Mouse (Mus musculus) hindbrain, embryonic 13.5 days (tissue): ENCODE data around the gene Slc25a29. TPM values are rescaled to one million over a fixed set of nuclear protein-coding genes. Genes with fewer than 3 reads are reported as not detected.

Experiments used
- ATAC-seq: fragments of 200-750 bp; cut with Nextera tagmentation; 2 replicates; pipeline ENCODE4 v1.8.0; 2017; ENCODE audit warnings: moderate TSS enrichment; ENCODE audit not compliant: low FRiP score
- H3K27ac ChIP-seq: fragments of 300-500 bp; sonication (generic); 2 replicates; pipeline ENCODE4 v1.5.1; 2015; ENCODE audit warnings: inconsistent platforms, mild to moderate bottlenecking, moderate library complexity
- H3K27me3 ChIP-seq: fragments of 300-500 bp; sonication (generic); 2 replicates; pipeline ENCODE4 v1.6.1; 2015; ENCODE audit warnings: mild to moderate bottlenecking, inconsistent platforms
- H3K36me3 ChIP-seq: fragments of 300-500 bp; sonication (generic); 2 replicates; pipeline ENCODE4 v1.6.1; 2015; ENCODE audit warnings: mild to moderate bottlenecking, inconsistent platforms
- H3K4me1 ChIP-seq: fragments of 300-500 bp; sonication (generic); replicated peaks from 2 replicates; pipeline ENCODE4 v1.6.1; 2015; ENCODE audit warnings: inconsistent platforms
- H3K4me2 ChIP-seq: fragments of 300-500 bp; sonication (generic); 2 replicates; pipeline ENCODE4 v1.6.1; 2015; ENCODE audit warnings: inconsistent platforms, mild to moderate bottlenecking, moderate library complexity
- H3K4me3 ChIP-seq: fragments of 300-500 bp; sonication (generic); 2 replicates; pipeline ENCODE4 v1.5.1; 2015; ENCODE audit warnings: mild to moderate bottlenecking, inconsistent platforms
- H3K9ac ChIP-seq: fragments of 300-500 bp; sonication (generic); 2 replicates; pipeline ENCODE4 v1.6.1; 2015; ENCODE audit warnings: mild to moderate bottlenecking, inconsistent platforms
- H3K9me3 ChIP-seq: fragments of 300-500 bp; sonication (generic); 2 replicates; pipeline ENCODE4 v1.6.1; 2016; ENCODE audit warnings: inconsistent platforms
- WGBS: fragments of 180-500 bp; shearing (Covaris S2); methylation state at CpG from one replicate; pipeline ENCODE4 v1.1.7; 2015; 5-methylcytosine and 5-hydroxymethylcytosine counted together
- polyA plus RNA-seq: library from polyadenylated mRNA; unstranded; fragments of >200 nt; fragmentation: Nextera tagmentation; extraction: Ambion mirVana; gene quantifications from 2 replicates; pipeline ENCODE4 v1.2.1, GENCODE M21; 2015

Slc25a29 gene
- polyA plus RNA-seq = 17.8 and 19.2 TPM in 2 replicates

DNA sequence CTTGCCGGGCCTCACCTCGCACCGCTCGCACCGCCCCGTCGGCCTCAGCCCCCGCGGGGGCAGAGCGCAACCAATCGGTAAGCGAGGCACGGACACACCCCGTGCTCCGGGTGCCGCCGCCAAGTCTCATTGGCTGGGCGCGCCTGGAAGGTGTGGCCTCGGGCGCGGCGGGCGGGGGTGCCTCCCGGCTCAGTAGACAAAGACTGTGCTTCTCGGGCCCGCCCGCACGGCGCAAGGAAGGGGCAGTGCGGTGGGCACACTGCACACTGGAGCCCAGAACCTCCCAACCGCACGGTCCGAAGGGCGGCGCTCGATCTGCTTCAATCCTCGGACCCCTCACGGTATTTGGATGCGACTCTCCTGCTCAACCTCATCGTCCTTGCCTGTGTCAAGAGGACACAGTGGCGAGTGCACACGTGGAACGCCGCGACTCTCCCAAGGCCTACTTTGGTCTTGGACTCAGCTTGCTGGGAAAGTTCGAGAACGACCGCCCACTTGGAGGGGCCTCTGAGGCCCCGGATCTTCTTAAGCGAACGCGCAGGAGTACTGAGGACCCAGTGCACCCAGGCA, at the start of gene Slc25a29, which contains the start of gene Slc25a47:
Gene Slc25a29, minus strand, starts transcription at position 44 of the 570 bp plus-strand sequence.
Gene Slc25a47, plus strand, starts transcription at position 207 of the 570 bp plus-strand sequence.
- Histone ChIP-seq H3K4me2 (peak within 1 kb of the TSS; percentile 92), H3K4me3 (peak within 1 kb of the TSS; percentile 72), H3K36me3 (peaks cover 2% of the 10 kb centered on the region), H3K4me1 (peaks cover 70% of the 10 kb centered on the region), H3K9me3 (no peaks in the 10 kb centered on the region), H3K9ac (peak within 1 kb of the TSS; percentile 88), H3K27me3 (peaks cover 5% of the 10 kb centered on the region; the same call in 1 of the 2 replicates), H3K27ac (peak within 1 kb of the TSS; percentile 84)
- peak; percentile 98 for ATAC-seq
- WGBS = under 1% methylated on average over 47 of the region's 53 CpGs

DNA sequence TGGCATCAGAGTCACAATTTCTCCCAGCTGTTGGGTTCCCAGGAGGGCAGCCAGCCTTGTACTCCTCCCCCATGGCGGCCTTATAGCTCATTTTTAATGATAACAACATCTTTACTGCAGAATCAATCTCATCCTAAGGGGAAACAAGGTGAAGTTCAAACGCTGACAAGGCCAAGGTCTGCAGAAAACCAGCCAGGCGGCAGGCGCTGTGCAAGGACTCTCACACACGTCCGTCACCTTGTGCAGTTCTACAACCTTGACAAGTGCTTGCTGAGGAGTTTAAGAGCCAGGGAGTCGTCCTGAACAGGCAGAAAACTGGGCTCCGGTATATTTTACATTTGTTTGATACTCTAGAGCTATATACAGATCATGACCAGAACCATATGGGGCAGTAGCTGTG, 47.1 kb upstream of the Slc25a29 start:
- H3K9ac ChIP-seq = no peak overlapping the region
- no peaks in the 10 kb centered on the region for H3K27me3 ChIP-seq
- H3K4me3 ChIP-seq = no peak overlapping the region
- H3K9me3 ChIP-seq = no peaks in the 10 kb centered on the region
- H3K27ac ChIP-seq = no peak overlapping the region
- peaks cover 97% of the 10 kb centered on the region for H3K36me3 ChIP-seq
- no peak for ATAC-seq
- WGBS = 92% methylated on average over 8 of the region's 8 CpGs
- no peak overlapping the region for H3K4me2 ChIP-seq
- no peaks in the 10 kb centered on the region for H3K4me1 ChIP-seq

DNA sequence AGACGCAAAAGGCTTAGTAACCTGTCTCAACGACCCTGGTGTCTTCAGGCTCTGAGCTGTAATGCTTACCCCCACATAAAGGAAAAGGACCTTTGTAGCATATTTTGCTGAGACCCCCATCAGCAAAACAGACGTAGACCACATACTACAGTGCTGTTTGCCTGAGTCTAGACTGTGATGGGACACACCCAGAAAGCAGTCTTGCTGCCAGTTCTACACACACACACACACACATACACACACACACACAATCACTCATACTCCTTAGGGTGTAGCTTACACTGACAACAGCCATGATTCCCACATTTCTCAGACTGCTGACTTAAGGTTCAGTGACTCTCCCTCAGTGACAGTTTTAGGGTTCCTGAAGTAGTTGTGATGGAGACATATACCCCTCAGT, 45.5 kb upstream of the Slc25a29 start:
- H3K4me3 ChIP-seq = no peak overlapping the region
- peaks cover 92% of the 10 kb centered on the region for H3K36me3 ChIP-seq
- 85% methylated on average over 3 of the region's 3 CpGs for WGBS
- no peak for ATAC-seq
- H3K4me2 ChIP-seq = no peak overlapping the region
- no peak overlapping the region for H3K9ac ChIP-seq
- H3K9me3 ChIP-seq = no peaks in the 10 kb centered on the region
- H3K4me1 ChIP-seq = no peaks in the 10 kb centered on the region
- H3K27me3 ChIP-seq = no peaks in the 10 kb centered on the region
- no peak overlapping the region for H3K27ac ChIP-seq

DNA sequence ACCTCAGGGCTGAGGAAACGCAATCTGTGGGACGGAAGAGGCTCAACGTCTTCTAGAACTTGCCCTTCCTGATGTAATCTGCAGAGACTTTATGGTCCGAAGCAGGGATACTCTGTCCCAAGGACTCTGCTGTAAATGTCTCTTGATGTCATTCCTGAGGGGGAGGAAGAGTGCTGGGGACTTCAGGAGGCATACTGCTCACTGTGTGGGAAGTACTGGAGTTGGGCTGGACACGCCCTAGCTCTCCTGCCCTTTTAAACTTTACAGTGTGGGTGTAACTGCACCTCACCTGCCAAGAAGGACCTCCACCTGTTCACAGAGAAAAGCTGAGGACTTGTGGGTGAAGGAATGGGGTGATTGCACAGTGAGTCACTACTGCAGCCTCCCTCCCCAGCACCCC, 44.9 kb upstream of the Slc25a29 start:
- Histone ChIP-seq H3K27ac (no peak overlapping the region), H3K9ac (no peak overlapping the region), H3K9me3 (no peaks in the 10 kb centered on the region), H3K36me3 (peaks cover 92% of the 10 kb centered on the region), H3K4me1 (no peaks in the 10 kb centered on the region), H3K27me3 (no peaks in the 10 kb centered on the region), H3K4me3 (no peak overlapping the region), H3K4me2 (no peak overlapping the region)
- ATAC-seq = no peak
- 91% methylated on average over 5 of the region's 5 CpGs for WGBS

DNA sequence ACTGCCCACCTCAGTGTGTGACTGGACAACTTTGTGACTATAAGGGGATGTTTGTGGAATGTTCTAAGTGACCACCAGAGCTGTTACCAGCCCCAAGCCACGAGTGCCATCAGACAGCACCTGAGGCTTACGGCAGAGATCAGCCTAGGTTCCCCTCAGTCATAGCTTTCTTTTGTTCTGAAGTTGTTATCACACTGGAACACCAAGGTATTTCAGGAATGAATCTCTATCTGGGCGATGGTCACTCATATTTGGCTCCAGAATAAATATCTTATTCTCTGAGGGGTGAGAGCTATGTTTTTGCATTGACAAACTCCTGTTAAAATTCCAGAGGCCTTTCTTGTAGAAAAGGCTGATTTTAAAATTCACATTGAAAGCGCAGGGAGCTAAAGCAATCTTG, 43.5 kb upstream of the Slc25a29 start:
- Histone ChIP-seq H3K9me3 (no peaks in the 10 kb centered on the region), H3K9ac (no peak overlapping the region), H3K36me3 (peaks cover 92% of the 10 kb centered on the region), H3K27ac (no peak overlapping the region), H3K27me3 (no peaks in the 10 kb centered on the region), H3K4me1 (no peaks in the 10 kb centered on the region), H3K4me3 (no peak overlapping the region), H3K4me2 (no peak overlapping the region)
- ATAC-seq = no peak
- WGBS = 91% methylated on average over 4 of the region's 4 CpGs

DNA sequence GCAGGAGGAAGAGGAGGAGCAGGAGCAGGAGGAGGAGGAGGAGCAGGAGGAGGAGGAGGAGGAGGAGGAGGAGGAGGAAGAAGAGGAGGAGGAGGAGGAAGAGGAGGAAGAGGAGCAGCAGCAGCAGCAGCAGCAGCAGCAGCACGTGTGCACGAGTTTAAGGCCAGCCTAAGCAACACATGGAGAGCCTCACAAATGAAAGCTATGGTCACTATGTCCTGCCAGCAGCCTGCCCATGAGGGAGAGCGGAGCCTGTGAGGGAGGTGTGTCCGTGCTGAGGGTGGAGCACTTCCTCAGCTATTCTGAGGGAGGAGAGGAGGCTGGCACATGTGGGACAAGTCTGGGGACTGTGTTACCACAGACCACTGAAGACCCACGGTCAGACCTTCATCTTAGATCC, 37.4 kb upstream of the Slc25a29 start:
- Histone ChIP-seq H3K4me1 (no peaks in the 10 kb centered on the region), H3K9me3 (no peaks in the 10 kb centered on the region), H3K27ac (no peak overlapping the region), H3K27me3 (no peaks in the 10 kb centered on the region), H3K4me2 (no peak overlapping the region), H3K9ac (no peak overlapping the region), H3K4me3 (no peak overlapping the region), H3K36me3 (peaks cover 90% of the 10 kb centered on the region)
- ATAC-seq = no peak
- WGBS = 80% methylated on average over 5 of the region's 5 CpGs

DNA sequence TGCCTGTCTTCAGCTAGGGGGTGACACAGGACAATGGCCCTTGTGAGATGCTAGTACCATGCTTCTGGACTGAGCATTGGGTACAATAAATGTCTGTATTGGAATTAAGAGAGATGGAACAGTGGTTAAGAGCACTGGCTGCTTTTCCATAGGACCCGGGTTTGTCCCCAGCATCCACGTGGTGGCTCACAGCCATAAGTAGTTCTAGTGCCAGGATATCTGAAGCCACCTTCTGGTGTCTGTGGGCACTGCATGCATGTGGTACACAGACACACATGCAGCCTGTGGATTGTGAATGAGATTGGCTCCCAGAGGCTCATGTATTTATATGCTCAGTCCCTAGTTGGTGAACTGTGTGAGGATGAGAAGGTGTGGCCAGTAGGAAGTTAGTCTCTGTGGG, 33.9 kb upstream of the Slc25a29 start:
- Histone ChIP-seq H3K4me1 (no peaks in the 10 kb centered on the region), H3K9ac (no peak overlapping the region), H3K36me3 (peaks cover 94% of the 10 kb centered on the region), H3K9me3 (no peaks in the 10 kb centered on the region), H3K27me3 (no peaks in the 10 kb centered on the region), H3K4me3 (no peak overlapping the region), H3K27ac (no peak overlapping the region), H3K4me2 (no peak overlapping the region)
- ATAC-seq = no peak
- 88% methylated on average over 2 of the region's 2 CpGs for WGBS

DNA sequence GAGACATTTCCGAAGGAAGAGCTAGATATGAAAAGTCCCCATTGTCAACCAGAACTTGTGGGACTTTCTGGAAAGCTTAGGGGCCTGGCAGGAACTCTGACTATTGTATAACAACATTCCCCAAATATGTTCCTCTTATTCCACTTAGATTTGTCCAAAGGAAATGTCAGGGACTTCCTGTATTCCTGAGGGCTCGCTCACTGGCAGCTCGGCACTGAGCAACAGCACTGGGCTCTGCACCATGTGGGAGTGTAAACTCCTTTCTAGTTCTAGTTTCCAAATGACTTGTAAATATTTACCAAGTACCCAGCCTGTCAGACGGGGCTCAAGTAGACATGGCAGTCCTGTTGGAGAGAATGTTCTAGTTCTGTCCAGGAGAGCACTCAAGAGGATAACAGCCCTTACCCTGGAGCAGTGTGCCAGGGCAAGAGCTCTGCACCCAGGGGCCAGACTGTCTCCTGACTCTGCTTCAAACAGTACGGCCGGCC, 29.4 kb upstream of the Slc25a29 start:
- no peak overlapping the region for H3K27ac ChIP-seq
- ATAC-seq = no peak
- H3K4me3 ChIP-seq = no peak overlapping the region
- H3K9ac ChIP-seq = no peak overlapping the region
- H3K4me1 ChIP-seq = no peaks in the 10 kb centered on the region
- no peaks in the 10 kb centered on the region for H3K27me3 ChIP-seq
- H3K9me3 ChIP-seq = no peaks in the 10 kb centered on the region
- H3K4me2 ChIP-seq = no peak overlapping the region
- WGBS = 92% methylated on average over 6 of the region's 6 CpGs
- peaks cover 100% of the 10 kb centered on the region for H3K36me3 ChIP-seq

DNA sequence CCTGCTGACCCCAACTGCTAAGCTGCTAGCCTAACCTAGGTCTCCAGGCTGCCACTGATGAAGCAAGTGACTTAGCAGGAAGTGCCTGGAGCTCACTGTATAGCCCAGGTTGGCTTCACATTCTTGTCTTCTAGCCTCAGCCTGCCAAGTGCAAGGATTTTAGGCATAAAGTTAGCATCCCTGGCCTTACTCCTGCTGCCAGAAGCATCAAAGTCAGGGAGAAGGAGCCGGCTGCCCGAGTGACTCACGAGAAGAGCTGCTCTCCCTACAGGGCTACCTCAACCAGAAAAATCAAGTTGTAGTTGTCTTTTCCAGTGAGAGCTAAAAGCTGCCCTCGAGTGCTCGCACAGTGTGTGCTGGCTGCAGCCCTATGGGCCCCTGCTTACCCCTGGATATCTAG, 22.8 kb upstream of the Slc25a29 start:
- H3K27me3 ChIP-seq = no peaks in the 10 kb centered on the region
- 95% methylated on average over 5 of the region's 5 CpGs for WGBS
- H3K9ac ChIP-seq = no peak overlapping the region
- no peak overlapping the region for H3K4me3 ChIP-seq
- no peaks in the 10 kb centered on the region for H3K4me1 ChIP-seq
- no peak overlapping the region for H3K4me2 ChIP-seq
- no peak for ATAC-seq
- no peaks in the 10 kb centered on the region for H3K9me3 ChIP-seq
- peaks cover 70% of the 10 kb centered on the region for H3K36me3 ChIP-seq
- H3K27ac ChIP-seq = no peak overlapping the region

DNA sequence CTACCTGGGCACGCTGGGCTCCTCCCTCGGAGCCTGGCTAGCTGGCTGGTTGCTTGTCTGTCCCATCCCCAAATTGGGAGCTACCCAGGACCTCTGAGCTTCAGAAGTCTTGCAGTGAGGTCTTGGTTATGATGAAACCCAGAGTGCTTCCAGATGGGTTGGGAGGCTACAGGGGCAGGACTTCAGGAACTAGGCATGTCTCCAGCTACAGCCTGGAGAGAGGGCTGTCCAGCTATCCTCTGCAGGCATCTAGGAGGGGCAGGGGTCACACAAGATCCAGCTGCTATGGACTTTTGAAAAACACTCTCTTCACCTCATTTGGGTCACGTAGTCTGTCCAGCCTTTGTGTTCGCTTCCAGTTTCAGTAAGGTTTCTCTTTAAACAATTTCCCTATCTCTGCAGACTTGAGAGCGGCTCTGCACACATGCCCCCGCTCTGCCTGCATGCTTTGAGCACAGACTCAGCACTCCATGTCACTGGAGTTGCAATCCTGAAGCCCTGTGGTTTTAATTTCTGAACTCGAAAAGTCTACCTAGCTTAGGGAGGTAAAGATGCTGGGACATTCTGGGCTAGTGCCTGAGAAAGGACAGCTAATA, 22.0 kb upstream of the Slc25a29 start:
- peaks cover 62% of the 10 kb centered on the region for H3K36me3 ChIP-seq
- H3K4me2 ChIP-seq = no peak overlapping the region
- H3K9me3 ChIP-seq = no peaks in the 10 kb centered on the region
- H3K27ac ChIP-seq = no peak overlapping the region
- no peak overlapping the region for H3K4me3 ChIP-seq
- no peaks in the 10 kb centered on the region for H3K4me1 ChIP-seq
- H3K27me3 ChIP-seq = no peaks in the 10 kb centered on the region
- WGBS = 83% methylated on average over 7 of the region's 7 CpGs
- no peak overlapping the region for H3K9ac ChIP-seq
- no peak for ATAC-seq

DNA sequence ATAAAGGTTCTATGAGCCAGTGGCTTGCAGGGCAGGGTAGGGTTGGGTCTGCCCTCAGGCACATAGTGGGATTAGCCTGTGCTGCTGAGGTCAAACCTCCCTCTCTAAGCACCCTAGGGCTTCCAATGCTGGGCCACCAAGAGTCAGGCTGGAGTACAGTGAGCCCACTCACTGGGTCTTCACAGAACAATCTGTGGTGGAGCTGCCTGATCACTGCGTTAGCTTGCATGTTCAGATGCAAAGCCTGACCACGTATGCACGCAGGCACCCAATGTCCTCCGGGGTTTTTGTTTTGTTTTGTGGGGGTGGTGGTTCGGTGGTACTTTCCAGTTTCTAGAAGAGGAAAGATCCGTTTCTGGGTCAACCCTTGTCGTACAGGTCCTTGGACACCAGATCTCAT, 21.4 kb upstream of the Slc25a29 start:
- peaks cover 56% of the 10 kb centered on the region for H3K36me3 ChIP-seq
- ATAC-seq = no peak
- WGBS = 86% methylated on average over 7 of the region's 7 CpGs

DNA sequence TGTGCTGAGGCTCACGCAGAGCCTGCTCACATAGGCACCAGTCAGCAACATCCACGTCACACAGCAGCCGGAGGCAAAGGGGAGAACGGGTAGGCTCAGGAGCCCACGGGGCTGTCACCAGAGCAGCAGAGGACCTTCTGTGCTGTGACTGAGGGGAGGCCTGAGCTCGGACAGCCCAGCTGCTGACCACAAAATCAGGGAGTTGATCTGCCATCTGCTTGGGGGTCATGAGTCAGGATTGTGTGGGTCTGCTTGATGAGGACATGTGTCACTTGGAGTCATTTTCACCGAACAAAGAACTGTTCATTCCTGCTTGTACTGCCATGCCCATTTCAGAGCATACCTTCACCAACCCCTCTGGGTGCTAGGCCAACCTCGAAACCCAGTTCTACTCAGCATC, 20.5 kb upstream of the Slc25a29 start:
- WGBS = 83% methylated on average over 8 of the region's 8 CpGs
- no peak for ATAC-seq

More for the DNA sequence above, 21.4 kb upstream of the Slc25a29 start:
- Histone ChIP-seq H3K27ac (no peak overlapping the region), H3K27me3 (no peaks in the 10 kb centered on the region), H3K9ac (no peak overlapping the region), H3K4me1 (no peaks in the 10 kb centered on the region), H3K9me3 (no peaks in the 10 kb centered on the region), H3K4me2 (no peak overlapping the region), H3K4me3 (no peak overlapping the region)

DNA sequence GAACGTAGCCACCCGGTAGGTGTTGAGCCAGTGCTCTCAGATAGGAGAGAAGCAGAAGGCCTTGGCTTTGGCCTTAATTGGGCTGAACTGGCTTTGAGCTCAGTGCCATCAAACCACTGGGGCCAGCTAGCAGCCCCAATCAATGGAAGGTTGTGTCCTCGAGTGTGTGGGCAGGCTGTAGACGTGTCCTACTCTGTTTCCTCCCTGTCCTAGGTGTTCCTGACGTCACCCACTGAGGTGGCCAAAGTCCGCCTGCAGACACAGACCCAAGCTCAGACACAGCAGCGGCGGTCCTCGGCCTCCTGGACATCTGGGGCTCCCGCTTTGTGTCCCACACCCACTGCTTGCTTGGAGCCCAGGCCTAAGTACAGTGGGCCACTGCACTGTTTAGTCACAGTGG, 19.4 kb upstream of the Slc25a29 start:
- no peak for ATAC-seq
- WGBS = 91% methylated on average over 10 of the region's 10 CpGs
- Histone ChIP-seq H3K4me1 (peaks cover 10% of the 10 kb centered on the region), H3K36me3 (peaks cover 36% of the 10 kb centered on the region), H3K27me3 (no peaks in the 10 kb centered on the region), H3K4me2 (no peak overlapping the region), H3K4me3 (no peak overlapping the region), H3K9me3 (no peaks in the 10 kb centered on the region), H3K27ac (no peak overlapping the region), H3K9ac (no peak overlapping the region)

More for the DNA sequence above, 20.5 kb upstream of the Slc25a29 start:
- Histone ChIP-seq H3K27ac (no peak overlapping the region), H3K9me3 (no peaks in the 10 kb centered on the region), H3K4me2 (no peak overlapping the region), H3K4me3 (no peak overlapping the region), H3K36me3 (peaks cover 47% of the 10 kb centered on the region), H3K27me3 (no peaks in the 10 kb centered on the region), H3K4me1 (no peaks in the 10 kb centered on the region; the same call in 1 of the 2 replicates), H3K9ac (no peak overlapping the region)
